Mouse (Mus musculus) G1E (cell line): ENCODE measurements around the gene Lrrc4b.

ENCODE experiments used
- CTCF ChIP-seq: IDR thresholded peaks from 2 replicates; pipeline ENCODE4 v1.5.1; 2012; ENCODE audit warnings: low read depth, low read length, inconsistent platforms, mixed read lengths
- POLR2AphosphoS5 ChIP-seq: IDR thresholded peaks from 2 replicates; pipeline ENCODE4 v1.6.1; 2012; ENCODE audit warnings: low read depth, low read length, inconsistent platforms; ENCODE audit not compliant: insufficient replicate concordance
- TAL1 ChIP-seq: conservative IDR thresholded peaks from 2 replicates; pipeline ENCODE4 v1.6.1; 2012; ENCODE audit warnings: low read depth, low read length, inconsistent platforms, mixed read lengths

DNA sequence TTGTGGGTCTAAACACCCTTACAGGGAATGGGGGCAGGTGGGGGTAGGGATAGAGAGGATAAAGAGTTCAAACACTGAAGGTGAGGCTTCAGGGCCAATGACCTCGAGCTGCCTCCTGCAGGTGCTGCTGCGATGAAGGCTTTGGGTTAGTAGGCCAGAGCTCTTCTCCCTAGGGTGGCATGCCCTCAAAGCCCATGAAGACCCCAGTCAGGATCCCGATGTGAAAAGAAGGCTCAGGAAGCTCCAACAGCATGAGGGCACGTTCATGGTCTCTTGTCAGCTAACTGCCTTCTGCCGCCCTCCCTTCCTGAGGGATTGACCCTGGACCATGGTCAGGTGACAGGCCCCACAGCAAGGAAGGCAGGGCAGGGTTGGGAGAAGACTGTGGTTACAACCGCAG lies 31.2 kb downstream of the Lrrc4b start:
- TF ChIP-seq CTCF = no peak
- TF ChIP-seq TAL1 = no peak
- TF ChIP-seq POLR2AphosphoS5 = no peak
